Mouse (Mus musculus) kidney, embryonic 15.5 days (tissue): ENCODE results near the gene Schip1. TPM values are rescaled to one million over a fixed set of nuclear protein-coding genes. Genes with fewer than 3 reads are reported as not detected.

Experiments
- ATAC-seq: fragments of 200-750 bp; cut with Nextera tagmentation; replicated peaks from 2 replicates; pipeline ENCODE4 v1.8.0; 2017; ENCODE audit warnings: moderate TSS enrichment; ENCODE audit not compliant: low FRiP score
- H3K27ac ChIP-seq: fragments of 300-500 bp; sonication (generic); 2 replicates; pipeline ENCODE4 v1.5.1; 2015; ENCODE audit warnings: mild to moderate bottlenecking, inconsistent platforms
- H3K27me3 ChIP-seq: fragments of 300-500 bp; sonication (generic); 2 replicates; pipeline ENCODE4 v1.6.1; 2015; ENCODE audit warnings: inconsistent platforms
- H3K36me3 ChIP-seq: fragments of 300-500 bp; sonication (generic); 2 replicates; pipeline ENCODE4 v1.6.1; 2015; ENCODE audit warnings: inconsistent platforms
- H3K4me1 ChIP-seq: fragments of 300-500 bp; sonication (generic); 2 replicates; pipeline ENCODE4 v1.6.1; 2015; ENCODE audit warnings: inconsistent platforms
- H3K4me2 ChIP-seq: fragments of 300-500 bp; sonication (generic); 2 replicates; pipeline ENCODE4 v1.6.1; 2015; ENCODE audit warnings: moderate library complexity, mild to moderate bottlenecking, inconsistent platforms
- H3K4me3 ChIP-seq: fragments of 300-500 bp; sonication (generic); replicated peaks from 2 replicates; pipeline ENCODE4 v1.5.1; 2015; ENCODE audit warnings: mild to moderate bottlenecking, inconsistent platforms
- H3K9ac ChIP-seq: fragments of 300-500 bp; sonication (generic); 2 replicates; pipeline ENCODE4 v1.6.1; 2015; ENCODE audit warnings: mild to moderate bottlenecking, inconsistent platforms
- H3K9me3 ChIP-seq: fragments of 300-500 bp; sonication (generic); replicated peaks from 2 replicates; pipeline ENCODE4 v1.6.1; 2016; ENCODE audit warnings: inconsistent platforms
- WGBS: fragments of 180-500 bp; shearing (Covaris S2); methylation state at CpG from one replicate; pipeline ENCODE4 v1.1.7; 2015; ENCODE audit warnings: mixed read lengths; 5-methylcytosine and 5-hydroxymethylcytosine counted together
- polyA plus RNA-seq: library from polyadenylated mRNA; unstranded; fragments of >200 nt; fragmentation: Nextera tagmentation; extraction: Ambion mirVana; gene quantifications from 2 replicates; pipeline ENCODE4 v1.2.1, GENCODE M21; 2015

Schip1 gene
- polyA plus RNA-seq, 1 experiment from 2014 or later = 51.3 TPM

DNA sequence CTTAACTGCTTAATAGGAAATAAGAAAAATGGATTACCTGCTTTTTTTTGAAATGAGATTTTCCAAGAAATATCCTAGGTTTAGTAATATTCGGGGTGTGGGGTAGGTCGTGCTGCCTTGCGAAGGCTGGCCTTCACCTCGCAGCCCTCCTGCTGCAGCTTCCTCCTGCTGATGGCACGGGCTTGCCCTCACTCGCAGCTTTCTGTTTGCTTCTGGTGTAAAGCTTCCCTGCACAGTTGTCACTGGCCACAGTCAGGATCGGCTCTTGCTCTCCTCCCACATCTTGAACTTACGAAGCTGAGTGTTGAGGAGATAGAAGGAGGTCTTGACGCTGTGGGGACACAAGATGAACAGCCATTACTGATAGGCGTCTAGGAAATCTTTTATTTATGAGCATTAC lies 539.9 kb downstream of the Schip1 start:
- no peak overlapping the region for H3K27ac ChIP-seq
- H3K9ac ChIP-seq = no peak overlapping the region
- no peak overlapping the region for H3K4me3 ChIP-seq
- no peaks in the 10 kb centered on the region for H3K27me3 ChIP-seq
- H3K9me3 ChIP-seq = no peaks in the 10 kb centered on the region
- 70% methylated on average over 10 of the region's 10 CpGs for WGBS
- H3K36me3 ChIP-seq = no peaks in the 10 kb centered on the region
- peaks cover 7% of the 10 kb centered on the region for H3K4me1 ChIP-seq
- ATAC-seq = no peak
- no peak overlapping the region for H3K4me2 ChIP-seq

DNA sequence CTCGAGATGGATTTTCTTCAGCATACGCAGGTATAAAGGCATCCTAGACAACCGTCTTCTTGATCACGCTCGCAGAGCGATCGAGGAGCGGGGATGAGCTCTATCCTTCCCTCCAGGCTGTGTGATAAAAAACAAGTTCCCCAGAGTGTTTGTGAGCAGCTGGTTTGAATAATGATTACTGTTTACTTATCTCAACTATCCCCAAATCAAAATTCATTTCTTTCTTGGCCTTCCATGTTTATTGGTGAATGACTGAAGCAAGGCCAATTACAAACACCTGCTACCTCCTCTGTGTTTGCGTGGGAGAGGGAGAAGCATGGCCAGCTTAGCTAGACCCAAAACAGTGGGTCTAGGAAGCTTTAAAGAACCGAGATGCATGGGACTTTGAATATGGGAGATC lies 540.4 kb downstream of the Schip1 start:
- no peaks in the 10 kb centered on the region for H3K27me3 ChIP-seq
- 83% methylated on average over 10 of the region's 10 CpGs for WGBS
- no peak overlapping the region for H3K27ac ChIP-seq
- no peak overlapping the region for H3K4me2 ChIP-seq
- ATAC-seq = no peak
- H3K4me1 ChIP-seq = peaks cover 8% of the 10 kb centered on the region
- no peaks in the 10 kb centered on the region for H3K9me3 ChIP-seq
- H3K36me3 ChIP-seq = no peaks in the 10 kb centered on the region
- H3K9ac ChIP-seq = no peak overlapping the region
- H3K4me3 ChIP-seq = no peak overlapping the region

DNA sequence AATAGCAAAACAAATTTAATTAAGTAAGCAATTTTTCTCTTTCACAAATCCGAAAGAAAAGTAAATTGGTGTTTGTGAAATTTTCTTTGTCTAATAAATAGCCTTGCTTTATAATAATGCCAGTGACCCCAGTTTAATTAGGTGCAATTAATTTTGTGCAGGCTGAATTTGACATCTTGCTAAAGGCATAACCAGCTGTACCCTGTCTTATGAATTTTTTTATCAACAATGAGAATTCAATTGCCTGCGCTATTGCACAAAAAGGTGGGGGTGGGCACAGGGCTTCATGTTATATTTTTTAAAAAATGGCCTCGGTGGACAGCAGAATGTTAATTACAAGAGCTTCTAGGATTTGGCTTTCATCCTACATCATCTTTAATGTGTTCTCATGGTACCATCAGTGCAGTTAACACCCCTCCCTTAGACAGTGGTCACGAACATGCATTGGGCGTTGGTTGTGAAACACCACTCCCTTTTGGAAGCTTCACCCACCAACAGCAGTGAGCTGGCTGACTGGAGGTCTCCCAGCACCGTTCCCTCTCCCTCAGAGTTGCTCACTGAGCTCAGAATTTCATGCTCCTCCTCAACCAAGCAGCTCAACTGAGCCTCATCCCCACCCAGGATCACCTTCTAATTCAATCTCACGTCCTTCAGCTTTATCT lies 541.5 kb downstream of the Schip1 start:
- ATAC-seq = no peak
- no peak overlapping the region for H3K9ac ChIP-seq
- H3K4me3 ChIP-seq = no peak overlapping the region
- H3K27ac ChIP-seq = no peak overlapping the region
- 81% methylated on average over 7 of the region's 7 CpGs for WGBS
- peaks cover 17% of the 10 kb centered on the region for H3K4me1 ChIP-seq
- H3K9me3 ChIP-seq = no peaks in the 10 kb centered on the region
- no peaks in the 10 kb centered on the region for H3K36me3 ChIP-seq
- no peaks in the 10 kb centered on the region for H3K27me3 ChIP-seq
- H3K4me2 ChIP-seq = no peak overlapping the region

DNA sequence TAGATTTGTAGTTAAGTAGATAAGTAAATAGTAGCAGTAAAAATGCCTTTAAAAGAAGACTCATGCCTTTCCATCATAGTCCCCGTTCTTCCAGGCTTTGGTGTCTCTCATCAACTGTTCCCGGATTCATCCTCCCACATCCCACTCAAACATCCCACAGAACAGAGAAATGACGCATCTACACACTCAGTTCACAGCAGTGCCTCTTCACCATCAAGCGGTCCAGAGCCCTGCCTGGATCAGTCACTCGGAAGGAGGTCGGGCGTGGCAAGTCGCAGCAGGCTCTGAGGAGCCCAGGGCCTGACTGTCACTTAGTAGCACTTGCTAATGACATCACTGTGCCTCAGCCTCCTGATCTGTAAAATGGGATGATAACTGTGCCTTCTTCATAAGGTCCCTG lies 542.1 kb downstream of the Schip1 start:
- no peak overlapping the region for H3K4me2 ChIP-seq
- no peak overlapping the region for H3K4me3 ChIP-seq
- WGBS = 83% methylated on average over 8 of the region's 8 CpGs
- no peak for ATAC-seq
- no peak overlapping the region for H3K27ac ChIP-seq
- H3K27me3 ChIP-seq = no peaks in the 10 kb centered on the region
- no peaks in the 10 kb centered on the region for H3K9me3 ChIP-seq
- H3K36me3 ChIP-seq = no peaks in the 10 kb centered on the region
- H3K9ac ChIP-seq = no peak overlapping the region
- H3K4me1 ChIP-seq = peaks cover 20% of the 10 kb centered on the region

DNA sequence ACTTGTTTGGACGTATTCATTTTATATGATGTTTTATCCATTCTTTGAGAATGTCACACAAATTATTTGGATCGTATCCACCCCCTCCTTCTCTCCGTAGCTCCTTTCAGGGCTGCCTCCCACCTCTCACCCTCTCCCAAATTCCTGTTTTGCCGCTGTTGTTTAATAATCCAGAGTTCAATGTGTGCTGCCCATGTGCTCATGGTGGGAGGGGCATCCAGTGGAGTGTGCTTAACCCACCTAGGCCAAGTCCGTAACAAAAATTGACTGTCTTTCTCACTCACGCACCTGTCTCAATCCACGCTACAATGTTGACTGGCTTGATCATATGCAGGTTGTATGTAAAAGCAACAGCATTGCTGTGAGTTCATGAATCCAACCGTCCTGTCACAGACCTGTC lies 542.7 kb downstream of the Schip1 start:
- no peak overlapping the region for H3K27ac ChIP-seq
- no peaks in the 10 kb centered on the region for H3K27me3 ChIP-seq
- H3K4me2 ChIP-seq = no peak overlapping the region
- no peaks in the 10 kb centered on the region for H3K36me3 ChIP-seq
- H3K9ac ChIP-seq = no peak overlapping the region
- WGBS = 90% methylated on average over 8 of the region's 8 CpGs
- H3K4me3 ChIP-seq = no peak overlapping the region
- H3K4me1 ChIP-seq = peaks cover 23% of the 10 kb centered on the region
- ATAC-seq = no peak
- H3K9me3 ChIP-seq = no peaks in the 10 kb centered on the region

DNA sequence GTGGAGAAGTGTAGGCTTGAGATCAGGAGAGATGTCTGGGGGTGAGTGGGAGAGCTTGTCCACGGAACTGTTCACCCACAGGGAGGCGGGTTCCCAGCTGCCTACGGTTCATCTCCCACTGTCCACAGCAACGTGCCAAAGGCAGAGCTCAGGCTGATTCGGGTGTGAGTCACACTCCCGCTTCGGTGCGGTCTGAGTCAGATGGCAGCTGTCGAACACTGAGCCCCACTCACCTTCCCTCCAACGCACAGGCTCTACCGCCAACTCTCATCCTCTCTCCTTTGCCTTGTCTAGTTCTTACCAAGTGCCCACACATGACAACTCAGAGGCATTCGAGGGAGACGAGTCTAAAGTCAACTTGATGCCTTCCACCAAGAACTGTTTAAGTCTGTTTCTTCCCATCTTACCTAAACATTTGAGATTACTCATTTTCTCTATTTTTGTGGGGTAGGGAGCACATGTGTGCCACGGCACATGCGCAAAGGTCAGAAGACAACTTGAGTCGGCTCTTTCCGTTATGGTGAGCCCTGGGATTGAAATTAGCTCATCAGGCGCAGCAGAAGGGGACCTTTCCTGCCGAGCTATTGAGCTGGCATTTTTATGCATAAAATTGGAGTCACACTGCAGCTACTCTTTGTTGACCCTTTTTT lies 544.4 kb downstream of the Schip1 start:
- H3K36me3 ChIP-seq = no peaks in the 10 kb centered on the region
- H3K9me3 ChIP-seq = no peaks in the 10 kb centered on the region
- no peak overlapping the region for H3K4me2 ChIP-seq
- WGBS = 70% methylated on average over 19 of the region's 19 CpGs
- peaks cover 23% of the 10 kb centered on the region for H3K4me1 ChIP-seq
- no peaks in the 10 kb centered on the region for H3K27me3 ChIP-seq
- ATAC-seq = no peak
- H3K9ac ChIP-seq = no peak overlapping the region
- H3K27ac ChIP-seq = 0 out of 2 replicates have a peak overlapping the region, but pooled peaks have one; percentile 18
- no peak overlapping the region for H3K4me3 ChIP-seq

DNA sequence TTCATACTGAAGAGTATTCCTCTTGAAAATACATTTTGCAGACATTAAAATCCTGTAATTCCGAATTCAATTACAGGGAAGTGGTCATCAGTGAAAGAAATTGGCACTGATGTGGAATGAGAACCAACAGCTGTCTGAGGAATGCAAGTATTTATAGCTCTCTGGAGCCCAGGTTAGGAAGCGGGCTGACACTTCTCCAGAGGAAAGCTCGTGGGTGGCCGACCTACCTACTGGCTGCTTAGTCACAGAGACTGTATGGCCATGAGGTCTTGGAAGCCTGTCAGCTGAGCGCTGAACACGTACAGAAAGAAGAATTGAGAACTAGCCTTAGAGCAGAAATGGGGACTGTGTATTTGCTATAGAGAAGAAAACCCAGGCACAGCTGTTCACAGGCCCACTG lies 545.4 kb downstream of the Schip1 start:
- peaks cover 23% of the 10 kb centered on the region for H3K4me1 ChIP-seq
- no peak overlapping the region for H3K4me2 ChIP-seq
- no peaks in the 10 kb centered on the region for H3K9me3 ChIP-seq
- ATAC-seq = no peak
- H3K27me3 ChIP-seq = no peaks in the 10 kb centered on the region
- H3K27ac ChIP-seq = no peak overlapping the region
- H3K9ac ChIP-seq = no peak overlapping the region
- H3K4me3 ChIP-seq = no peak overlapping the region
- 36% methylated on average over 6 of the region's 6 CpGs for WGBS
- no peaks in the 10 kb centered on the region for H3K36me3 ChIP-seq

DNA sequence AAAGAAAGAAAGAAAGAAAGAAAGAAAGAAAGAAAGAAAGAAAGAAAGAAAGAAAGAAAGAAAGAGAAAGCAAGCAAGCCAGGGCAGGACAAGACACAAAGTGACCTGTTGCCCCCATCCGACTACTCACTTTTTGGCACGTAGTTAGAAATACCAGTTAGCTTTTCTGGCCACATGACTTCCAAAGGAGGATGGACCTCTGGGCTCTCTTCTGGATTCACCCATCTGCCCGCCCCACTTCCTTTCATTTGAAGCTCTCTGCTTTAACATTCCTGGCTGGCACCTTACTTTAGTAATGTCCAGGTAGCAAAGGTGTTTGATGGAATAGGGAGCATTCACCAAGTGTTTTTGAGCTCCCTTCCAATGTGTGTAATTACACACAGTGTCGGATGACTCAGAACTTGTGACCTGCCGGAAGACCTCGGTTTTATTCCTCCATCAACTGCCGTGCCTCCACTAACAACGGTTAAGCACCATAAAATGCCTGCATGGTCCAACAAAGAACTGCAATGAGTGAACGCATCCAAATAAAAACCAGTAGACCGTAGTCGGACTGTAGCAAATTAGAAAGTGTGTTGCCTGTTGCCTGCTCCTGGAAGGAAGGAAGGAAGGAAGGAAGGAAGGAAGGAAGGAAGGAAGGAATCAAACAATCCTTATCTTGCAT lies 546.1 kb downstream of the Schip1 start:
- Histone ChIP-seq H3K4me3 (no peak overlapping the region), H3K9ac (no peak overlapping the region), H3K27ac (peak overlapping the region; percentile 56), H3K4me2 (no peak overlapping the region), H3K27me3 (no peaks in the 10 kb centered on the region), H3K36me3 (no peaks in the 10 kb centered on the region), H3K9me3 (no peaks in the 10 kb centered on the region), H3K4me1 (peaks cover 23% of the 10 kb centered on the region)
- whole genome bisulfite sequencing = 42% methylated on average over 11 of the region's 11 CpGs
- ATAC-seq = peak; percentile 69

DNA sequence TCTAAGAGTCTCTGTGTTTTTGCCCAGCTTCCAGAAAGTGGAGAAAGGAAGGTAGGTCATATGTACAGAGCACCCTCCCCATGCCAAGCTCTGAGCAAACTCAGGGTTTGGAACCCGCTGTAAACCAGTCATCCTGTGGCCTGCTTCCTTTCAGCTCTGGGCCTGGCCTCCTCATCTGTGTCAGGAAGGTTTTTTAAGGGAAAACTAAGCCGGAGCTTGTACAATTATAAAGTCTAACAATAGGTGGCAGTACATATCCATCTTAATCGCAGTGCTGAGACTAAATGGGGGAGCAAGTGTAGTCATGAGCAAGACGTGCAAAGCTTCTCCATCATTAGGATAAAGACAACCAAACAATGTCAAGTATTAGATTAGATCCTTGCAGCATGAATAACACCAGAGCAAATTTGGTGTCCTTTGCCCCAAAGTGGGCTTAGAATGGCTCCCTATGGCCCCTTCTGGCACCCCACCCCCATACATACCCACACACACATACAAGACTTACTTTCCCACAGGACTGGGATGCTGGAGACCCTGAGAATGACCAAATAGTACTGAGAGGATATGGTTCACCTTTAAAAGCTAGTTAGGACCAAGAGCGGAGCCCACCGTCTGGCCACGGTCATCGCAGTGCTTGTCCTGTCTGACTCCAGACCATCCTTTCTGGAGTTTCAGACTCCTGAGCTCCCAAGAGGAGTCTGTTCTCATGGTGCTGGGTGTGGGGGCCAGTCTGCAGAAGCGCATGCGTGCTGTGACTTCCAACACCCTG lies 550.6 kb downstream of the Schip1 start:
- H3K27me3 ChIP-seq = no peaks in the 10 kb centered on the region
- no peaks in the 10 kb centered on the region for H3K36me3 ChIP-seq
- H3K9me3 ChIP-seq = no peaks in the 10 kb centered on the region
- H3K27ac ChIP-seq = no peak overlapping the region
- no peak overlapping the region for H3K4me3 ChIP-seq
- 0 out of 2 replicates have a peak, but pooled peaks have one; percentile 14 for ATAC-seq
- peaks cover 20% of the 10 kb centered on the region for H3K4me1 ChIP-seq
- WGBS = 71% methylated on average over 10 of the region's 10 CpGs
- H3K4me2 ChIP-seq = no peak overlapping the region
- H3K9ac ChIP-seq = no peak overlapping the region

DNA sequence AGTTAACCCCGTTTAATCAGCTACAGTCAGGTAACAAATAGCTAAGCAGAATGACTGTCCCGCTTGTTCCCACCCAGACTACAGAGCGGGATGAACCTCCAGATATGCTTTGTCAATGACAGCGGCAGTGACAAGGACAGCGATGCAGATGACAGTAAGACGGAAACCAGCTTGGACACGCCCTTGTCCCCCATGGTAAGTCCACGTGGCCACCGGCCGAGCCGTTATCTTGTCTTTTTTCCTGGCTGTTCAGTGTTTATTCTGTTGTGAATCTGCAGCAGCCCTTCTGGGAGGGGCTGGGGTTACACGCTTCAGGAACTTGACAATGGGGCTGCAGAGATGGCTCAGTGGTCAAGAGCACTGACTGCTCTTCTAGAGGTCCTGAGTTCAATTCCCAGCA lies 551.8 kb downstream of the Schip1 start:
- Histone ChIP-seq H3K27ac (no peak overlapping the region), H3K4me2 (no peak overlapping the region), H3K4me3 (no peak overlapping the region), H3K9ac (no peak overlapping the region), H3K4me1 (peaks cover 11% of the 10 kb centered on the region; the same call in 1 of the 2 replicates), H3K27me3 (no peaks in the 10 kb centered on the region), H3K9me3 (no peaks in the 10 kb centered on the region), H3K36me3 (peaks cover 6% of the 10 kb centered on the region)
- WGBS = 79% methylated on average over 12 of the region's 12 CpGs
- no peak for ATAC-seq

DNA sequence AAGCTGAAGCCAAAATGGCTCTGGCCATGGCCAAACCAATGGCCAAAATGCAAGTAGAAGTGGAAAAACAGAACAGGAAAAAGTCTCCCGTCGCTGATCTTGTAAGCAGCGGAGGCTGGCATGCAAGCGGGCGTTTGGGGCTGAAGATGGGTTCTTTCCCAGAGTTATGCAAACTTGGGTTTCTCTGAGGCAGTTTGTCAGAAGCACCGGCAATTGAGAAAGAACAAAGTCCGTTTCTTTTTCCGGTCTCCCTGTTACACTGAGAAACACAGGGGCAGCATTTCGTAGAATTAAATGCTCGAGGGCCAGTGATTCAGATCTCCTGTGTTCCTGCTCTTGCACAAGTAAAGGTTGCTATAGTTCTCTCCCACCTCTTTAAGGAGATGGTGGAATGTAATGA lies 553.1 kb downstream of the Schip1 start:
- Histone ChIP-seq H3K4me3 (no peak overlapping the region), H3K4me1 (peaks cover 8% of the 10 kb centered on the region; the same call in 1 of the 2 replicates), H3K4me2 (no peak overlapping the region), H3K9ac (no peak overlapping the region), H3K36me3 (peaks cover 13% of the 10 kb centered on the region), H3K27ac (no peak overlapping the region), H3K9me3 (no peaks in the 10 kb centered on the region), H3K27me3 (no peaks in the 10 kb centered on the region)
- ATAC-seq = no peak
- 85% methylated on average over 10 of the region's 10 CpGs for whole genome bisulfite sequencing

DNA sequence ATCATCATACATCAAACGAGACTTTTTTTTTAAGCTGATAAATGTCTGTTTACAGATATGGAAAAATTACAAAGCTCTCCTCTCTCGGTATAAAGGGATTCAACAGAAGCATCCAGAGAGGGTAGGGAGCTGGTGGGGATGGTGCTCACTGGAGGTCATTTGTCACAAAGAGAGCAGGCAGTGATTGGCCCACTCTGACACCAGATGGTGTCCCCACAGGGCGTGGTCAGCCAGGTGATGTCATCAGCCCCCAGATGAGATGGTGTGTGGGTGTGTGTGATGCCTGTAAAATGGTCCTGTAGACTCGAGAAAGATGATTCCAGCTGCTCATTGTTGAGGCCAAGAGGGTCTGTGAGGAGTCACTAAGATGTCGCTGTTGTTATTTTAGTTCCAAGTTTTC lies 554.5 kb downstream of the Schip1 start:
- Histone ChIP-seq H3K27me3 (no peaks in the 10 kb centered on the region), H3K4me3 (no peak overlapping the region), H3K9ac (no peak overlapping the region), H3K4me1 (peaks cover 8% of the 10 kb centered on the region; the same call in 1 of the 2 replicates), H3K36me3 (peaks cover 13% of the 10 kb centered on the region), H3K9me3 (no peaks in the 10 kb centered on the region), H3K4me2 (no peak overlapping the region), H3K27ac (no peak overlapping the region)
- ATAC-seq = no peak
- 66% methylated on average over 5 of the region's 5 CpGs for WGBS
